Mouse (Mus musculus): ENCODE results near the gene Ctsr. TPM values are rescaled to one million over a fixed set of nuclear protein-coding genes. Genes with fewer than 3 reads are reported as not detected.
"Not testable (repeated sequence)": the region's sequence is repeated elsewhere in the genome, so short reads cannot be mapped to it uniquely, and the experiment has no call there.

Ctsr gene
- total RNA-seq (2014; rRNA removed; ENCODE audit: low replicate concordance) = not detected in 2 replicates
- not detected in 2 replicates for polyA plus RNA-seq (2015; fragmentation: Nextera tagmentation; extraction: Ambion mirVana)

DNA sequence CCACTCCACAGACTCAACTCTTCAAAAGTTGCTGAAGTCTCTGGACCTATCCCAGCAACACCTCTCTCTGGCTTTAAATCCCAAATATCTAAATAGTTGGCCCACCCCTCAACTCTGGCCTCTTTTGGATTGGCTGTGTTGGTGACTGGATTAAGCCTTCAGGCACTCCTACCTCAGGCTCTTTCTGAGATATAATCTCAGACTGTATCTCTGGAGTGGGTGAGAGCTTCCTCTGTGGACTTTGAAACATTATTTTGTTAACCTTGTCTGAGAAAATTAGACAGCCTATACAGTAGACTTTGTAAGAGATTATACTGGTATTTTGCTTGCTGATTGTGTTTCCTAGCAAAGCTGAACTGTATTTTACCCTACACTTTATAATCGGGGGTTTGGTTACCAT lies at the start of gene Ctsr:
Ctsr (minus strand) TSS at position 101 of the 400 bp plus-strand sequence.
- Histone ChIP-seq H3K9ac (replicated peaks; ENCODE audit: low read depth, low read length) (no peak within 1 kb of the TSS), H3K27me3 (ENCODE audit: control insufficient read depth, insufficient read depth, low read length) (no peaks in the 10 kb centered on the region), H3K4me1 (ENCODE audit: control insufficient read depth, insufficient read depth) (no peaks in the 10 kb centered on the region), H3K36me3 (replicated peaks; ENCODE audit: control insufficient read depth, insufficient read depth, low read length) (no peaks in the 10 kb centered on the region), H3K4me3 (ENCODE audit: low read depth, low read length) (no peak within 1 kb of the TSS), H3K27ac (ENCODE audit: low read depth) (no peak within 1 kb of the TSS), H3K9me3 (replicated peaks; ENCODE audit: control insufficient read depth, low read length) (peaks cover 13% of the 10 kb centered on the region), H3K4me2 (ENCODE audit: low read depth, low read length) (no peak within 1 kb of the TSS)
- ATAC-seq (ENCODE audit: insufficient read depth, low read depth) (no peak), DNase-seq (ENCODE audit: low spot score) (no peak)
- 58% methylated on average over 1 of the region's 1 CpGs for WGBS
- no peak for TF ChIP-seq EP300 (IDR thresholded peaks at IDR 0.05; ENCODE audit: low read depth)
- no peak for TF ChIP-seq CTCF (IDR thresholded peaks at IDR 0.05; ENCODE audit: low read depth)

DNA sequence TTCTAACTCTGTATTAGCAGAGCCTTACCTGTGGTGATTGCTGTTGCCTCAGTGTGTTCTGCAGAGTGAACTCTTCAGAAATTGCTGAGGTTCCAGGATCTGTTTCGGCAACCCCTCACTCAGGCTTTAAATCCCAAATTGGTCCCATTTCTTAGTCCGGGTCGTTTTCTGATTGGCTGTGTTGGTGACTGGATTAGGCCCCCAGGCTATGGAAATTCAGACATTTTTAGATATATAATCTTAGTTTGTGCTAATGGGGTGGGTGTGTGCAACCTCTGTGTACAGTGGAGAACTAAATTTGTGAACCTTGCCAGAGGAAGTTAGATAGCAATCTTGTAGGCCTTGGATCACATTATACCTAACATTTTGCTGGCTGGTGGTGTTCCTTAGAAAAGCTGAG lies 39.3 kb upstream of the Ctsr start, which contains the start of gene Cts6:
Cts6 (minus strand) TSS at position 101 of the 400 bp plus-strand sequence.
- DNase-seq (ENCODE audit: low spot score) (no peak), ATAC-seq (ENCODE audit: insufficient read depth, low read depth) (no peak)
- Histone ChIP-seq H3K9ac (replicated peaks; ENCODE audit: low read depth, low read length) (no peak within 1 kb of the TSS), H3K27me3 (ENCODE audit: control insufficient read depth, insufficient read depth, low read length) (no peaks in the 10 kb centered on the region), H3K4me1 (ENCODE audit: control insufficient read depth, insufficient read depth) (no peaks in the 10 kb centered on the region), H3K9me3 (replicated peaks; ENCODE audit: control insufficient read depth, low read length) (peaks cover 12% of the 10 kb centered on the region), H3K4me2 (ENCODE audit: low read depth, low read length) (no peak within 1 kb of the TSS), H3K4me3 (ENCODE audit: low read depth, low read length) (no peak within 1 kb of the TSS), H3K36me3 (replicated peaks; ENCODE audit: control insufficient read depth, insufficient read depth, low read length) (no peaks in the 10 kb centered on the region), H3K27ac (ENCODE audit: low read depth) (no peak within 1 kb of the TSS)
- TF ChIP-seq EP300 (IDR thresholded peaks at IDR 0.05; ENCODE audit: low read depth) (no peak), CTCF (IDR thresholded peaks at IDR 0.05; ENCODE audit: low read depth) (no peak)
- 73% methylated on average over 3 of the region's 3 CpGs for WGBS

GRCm38 (mm10) chr13:61185151-61185933 lies 21.3 kb upstream of the Ctsr start:
- H3K9me3 ChIP-seq (replicated peaks; ENCODE audit: control insufficient read depth, low read length); ATAC-seq (ENCODE audit: insufficient read depth, low read depth); H3K36me3 ChIP-seq (replicated peaks; ENCODE audit: control insufficient read depth, insufficient read depth, low read length); H3K4me1 ChIP-seq (ENCODE audit: control insufficient read depth, insufficient read depth); H3K27me3 ChIP-seq (ENCODE audit: control insufficient read depth, insufficient read depth, low read length); H3K4me2 ChIP-seq (ENCODE audit: low read depth, low read length); DNase-seq (ENCODE audit: low spot score); H3K27ac ChIP-seq (ENCODE audit: low read depth); H3K9ac ChIP-seq (replicated peaks; ENCODE audit: low read depth, low read length); H3K4me3 ChIP-seq (ENCODE audit: low read depth, low read length): not testable (repeated sequence)
- WGBS = 61% methylated on average over 5 of the region's 5 CpGs

GRCm38 (mm10) chr13:61164622-61165021 lies 566 bp upstream of the Ctsr start:
- H3K27me3 ChIP-seq (ENCODE audit: control insufficient read depth, insufficient read depth, low read length) = no peaks in the 10 kb centered on the region
- DNase-seq (ENCODE audit: low spot score) (no peak), ATAC-seq (ENCODE audit: insufficient read depth, low read depth) (no peak)
- no peak for TF ChIP-seq CTCF (IDR thresholded peaks at IDR 0.05; ENCODE audit: low read depth)
- no peak for TF ChIP-seq EP300 (IDR thresholded peaks at IDR 0.05; ENCODE audit: low read depth)
- H3K9me3 ChIP-seq (replicated peaks; ENCODE audit: control insufficient read depth, low read length) = peaks cover 10% of the 10 kb centered on the region
- no peak overlapping the region for H3K4me2 ChIP-seq (ENCODE audit: low read depth, low read length)
- no peak overlapping the region for H3K4me3 ChIP-seq (ENCODE audit: low read depth, low read length)
- no peaks in the 10 kb centered on the region for H3K4me1 ChIP-seq (ENCODE audit: control insufficient read depth, insufficient read depth)
- H3K36me3 ChIP-seq (replicated peaks; ENCODE audit: control insufficient read depth, insufficient read depth, low read length) = no peaks in the 10 kb centered on the region
- WGBS = 67% methylated on average over 4 of the region's 4 CpGs
- H3K9ac ChIP-seq (replicated peaks; ENCODE audit: low read depth, low read length) = no peak overlapping the region
- H3K27ac ChIP-seq (ENCODE audit: low read depth) = no peak overlapping the region

Other genes starting within 250 kb of the Ctsr start
- not detected in 2 replicates for gene Gm49393, start 228.7 kb downstream of the Ctsr start, total RNA-seq (2014; rRNA removed; ENCODE audit: low replicate concordance)
- gene Gm49393, start 228.7 kb downstream of the Ctsr start, polyA plus RNA-seq (2015; fragmentation: Nextera tagmentation; extraction: Ambion mirVana) = 0.56 TPM in 1 of 2 replicates, not detected in the other
- gene Gm49391, start 227.7 kb downstream of the Ctsr start, total RNA-seq (2014; rRNA removed; ENCODE audit: low replicate concordance) = 1.1 and 9.0 TPM in 2 replicates
- gene Gm49391, start 227.7 kb downstream of the Ctsr start, polyA plus RNA-seq (2015; fragmentation: Nextera tagmentation; extraction: Ambion mirVana) = 4.1 and 4.6 TPM in 2 replicates
- gene Ctla2a, start 227.6 kb downstream of the Ctsr start, total RNA-seq (2014; rRNA removed; ENCODE audit: low replicate concordance) = 12.0 and 32.0 TPM in 2 replicates
- gene Ctla2a, start 227.6 kb downstream of the Ctsr start, polyA plus RNA-seq (2015; fragmentation: Nextera tagmentation; extraction: Ambion mirVana) = 103 and 110 TPM in 2 replicates
- not detected in 2 replicates for gene Tpbpa, start 222.3 kb downstream of the Ctsr start, total RNA-seq (2014; rRNA removed; ENCODE audit: low replicate concordance)
- not detected in 2 replicates for gene Tpbpa, start 222.3 kb downstream of the Ctsr start, polyA plus RNA-seq (2015; fragmentation: Nextera tagmentation; extraction: Ambion mirVana)
- gene Ctsj, start 158.3 kb downstream of the Ctsr start, total RNA-seq (2014; rRNA removed; ENCODE audit: low replicate concordance) = not detected in 2 replicates
- gene Ctsj, start 158.3 kb downstream of the Ctsr start, polyA plus RNA-seq (2015; fragmentation: Nextera tagmentation; extraction: Ambion mirVana) = not detected in 2 replicates
- gene Ctsq, start 123.6 kb downstream of the Ctsr start, total RNA-seq (2014; rRNA removed; ENCODE audit: low replicate concordance) = not detected in 2 replicates
- not detected in 2 replicates for gene Ctsq, start 123.6 kb downstream of the Ctsr start, polyA plus RNA-seq (2015; fragmentation: Nextera tagmentation; extraction: Ambion mirVana)
- not detected in 2 replicates for gene Cts6, start 39.2 kb upstream of the Ctsr start, total RNA-seq (2014; rRNA removed; ENCODE audit: low replicate concordance)
- gene Cts6, start 39.2 kb upstream of the Ctsr start, polyA plus RNA-seq (2015; fragmentation: Nextera tagmentation; extraction: Ambion mirVana) = not detected in 2 replicates
- not detected in 2 replicates for gene Cts8, start 91.1 kb upstream of the Ctsr start, total RNA-seq (2014; rRNA removed; ENCODE audit: low replicate concordance)
- gene Cts8, start 91.1 kb upstream of the Ctsr start, polyA plus RNA-seq (2015; fragmentation: Nextera tagmentation; extraction: Ambion mirVana) = not detected in 2 replicates
- not detected in 2 replicates for gene Gm49398, start 124.6 kb upstream of the Ctsr start, total RNA-seq (2014; rRNA removed; ENCODE audit: low replicate concordance)
- not detected in 2 replicates for gene Gm49398, start 124.6 kb upstream of the Ctsr start, polyA plus RNA-seq (2015; fragmentation: Nextera tagmentation; extraction: Ambion mirVana)
- gene Cts7, start 193.9 kb upstream of the Ctsr start, total RNA-seq (2014; rRNA removed; ENCODE audit: low replicate concordance) = not detected in 2 replicates
- gene Cts7, start 193.9 kb upstream of the Ctsr start, polyA plus RNA-seq (2015; fragmentation: Nextera tagmentation; extraction: Ambion mirVana) = not detected in 2 replicates